Mouse (Mus musculus) cortical plate, adult 2 months (tissue): ENCODE data around the gene Tfrc. TPM values are rescaled to one million over a fixed set of nuclear protein-coding genes. Genes with fewer than 3 reads are reported as not detected.

Experiments used
- H3K27ac ChIP-seq: fragments of 200-500 bp; 2 replicates; pipeline ENCODE4 v1.5.1; 2012; ENCODE audit warnings: low read length, control low read depth, inconsistent platforms; ENCODE audit not compliant: insufficient read depth
- H3K4me1 ChIP-seq: fragments of 200-500 bp; 2 replicates; pipeline ENCODE4 v1.6.1; 2011; ENCODE audit warnings: low read length; ENCODE audit not compliant: control insufficient read depth, insufficient read depth
- H3K4me3 ChIP-seq: fragments of 200-500 bp; 2 replicates; pipeline ENCODE4 v1.5.1; 2011; ENCODE audit warnings: mild to moderate bottlenecking, low read length, control low read depth; ENCODE audit not compliant: insufficient read depth
- CTCF ChIP-seq: fragments of 200-500 bp; IDR thresholded peaks from 2 replicates; pipeline ENCODE4 v1.5.1; 2011; ENCODE audit warnings: mild to moderate bottlenecking, control low read depth, low read length; ENCODE audit not compliant: insufficient read depth; ENCODE audit errors: extremely low read depth
- POLR2A ChIP-seq: fragments of 200-500 bp; IDR thresholded peaks from 2 replicates; pipeline ENCODE4 v1.6.1; 2011; ENCODE audit warnings: mild to moderate bottlenecking, low read length, control low read depth; ENCODE audit not compliant: insufficient read depth; ENCODE audit errors: extremely low read depth
- polyA plus RNA-seq: library from polyadenylated mRNA; depleted of rRNA; stranded (reverse); fragments of >200 nt; gene quantifications from 2 replicates; pipeline ENCODE4 v1.2.3, GENCODE M21; 2012

Tfrc gene
- polyA plus RNA-seq, 1 experiment: 82.2 TPM

GRCm38 (mm10) chr16:32593283-32593805 is 15.4 kb upstream of the Tfrc start:
- Histone ChIP-seq H3K4me3 (no peak overlapping the region), H3K4me1 (peaks cover 3% of the 10 kb centered on the region), H3K27ac (no peak overlapping the region)
- TF ChIP-seq POLR2A (no peak), CTCF (no peak)

- Histone ChIP-seq H3K4me1 (peaks cover 3% of the 10 kb centered on the region), H3K27ac (no peak overlapping the region), H3K4me3 (no peak overlapping the region)
- TF ChIP-seq POLR2A (no peak), CTCF (no peak)
Observed at GRCm38 (mm10) chr16:32593916-32594315, 14.8 kb upstream of the Tfrc start.

- Histone ChIP-seq H3K4me3 (no peak overlapping the region), H3K4me1 (peaks cover 3% of the 10 kb centered on the region), H3K27ac (no peak overlapping the region)
- TF ChIP-seq POLR2A (no peak), CTCF (no peak)
Observed at GRCm38 (mm10) chr16:32594701-32595100, 14.0 kb upstream of the Tfrc start.

- Histone ChIP-seq H3K27ac (no peak overlapping the region), H3K4me1 (peaks cover 3% of the 10 kb centered on the region), H3K4me3 (no peak overlapping the region)
- no peak for TF ChIP-seq POLR2A
- no peak for TF ChIP-seq CTCF
Observed at GRCm38 (mm10) chr16:32595142-32595855, 13.4 kb upstream of the Tfrc start.

- no peak for TF ChIP-seq CTCF
- TF ChIP-seq POLR2A: no peak
- Histone ChIP-seq H3K4me1 (peaks cover 3% of the 10 kb centered on the region), H3K27ac (no peak overlapping the region), H3K4me3 (no peak overlapping the region)
Observed at GRCm38 (mm10) chr16:32597909-32598381, 10.8 kb upstream of the Tfrc start.

GRCm38 (mm10) chr16:32599151-32599550 is 9.6 kb upstream of the Tfrc start:
- Histone ChIP-seq H3K4me1 (peaks cover 3% of the 10 kb centered on the region), H3K27ac (no peak overlapping the region), H3K4me3 (no peak overlapping the region)
- TF ChIP-seq POLR2A (no peak), CTCF (no peak)

- Histone ChIP-seq H3K27ac (no peak overlapping the region), H3K4me3 (no peak overlapping the region), H3K4me1 (peaks cover 3% of the 10 kb centered on the region)
- TF ChIP-seq POLR2A (no peak), CTCF (no peak)
Observed at GRCm38 (mm10) chr16:32602193-32602685, 6.5 kb upstream of the Tfrc start.

- no peak for TF ChIP-seq POLR2A
- no peak for TF ChIP-seq CTCF
- Histone ChIP-seq H3K27ac (no peak overlapping the region), H3K4me1 (peaks cover 1% of the 10 kb centered on the region; the same call in 1 of the 2 replicates), H3K4me3 (no peak overlapping the region; the same call in 1 of the 2 replicates)
Observed at GRCm38 (mm10) chr16:32607562-32608343, 967 bp upstream of the Tfrc start.

- Histone ChIP-seq H3K4me3 (peak overlapping the region; percentile 84), H3K4me1 (peaks cover 1% of the 10 kb centered on the region; the same call in 1 of the 2 replicates), H3K27ac (0 out of 2 replicates have a peak overlapping the region, but pooled peaks have one; percentile 10)
- no peak for TF ChIP-seq CTCF
Observed at GRCm38 (mm10) chr16:32608344-32608711, 392 bp upstream of the Tfrc start.
